Mouse (Mus musculus): ENCODE measurements at regions not wholly inside any gene's neighbourhood (a gene's known extent, or its start where the extent isn't known, plus 50 kb on each side); places are given as distances from the start of the nearest gene placed in this dataset.

DNA sequence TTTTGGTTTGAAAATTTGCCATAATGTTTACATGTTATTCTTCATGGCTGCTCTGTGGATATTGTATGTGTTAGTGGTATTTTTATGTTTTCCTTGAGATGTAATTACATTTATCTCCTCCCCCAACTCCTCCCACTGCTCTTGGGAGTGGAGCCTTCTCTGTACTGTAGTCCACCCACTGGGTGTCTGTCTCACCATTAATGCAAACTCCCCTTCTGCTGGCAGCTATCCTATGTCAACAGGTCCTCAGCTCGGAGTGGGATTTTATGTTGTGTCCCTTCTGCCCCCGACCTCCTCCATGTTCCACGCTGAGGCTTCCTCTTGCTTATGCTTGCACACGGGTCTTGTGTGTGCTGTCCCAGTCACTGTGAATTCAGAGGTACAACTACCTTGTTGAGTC lies 330.3 kb upstream of the Tmc3 start:
- TF ChIP-seq CTCF (IDR thresholded peaks at IDR 0.05; ENCODE audit: extremely low read depth, insufficient read depth, low read length) (no peak), POLR2A (IDR thresholded peaks at IDR 0.05; ENCODE audit: extremely low read depth, insufficient read depth, low read length) (no peak)
